In the genomic region with DNA sequence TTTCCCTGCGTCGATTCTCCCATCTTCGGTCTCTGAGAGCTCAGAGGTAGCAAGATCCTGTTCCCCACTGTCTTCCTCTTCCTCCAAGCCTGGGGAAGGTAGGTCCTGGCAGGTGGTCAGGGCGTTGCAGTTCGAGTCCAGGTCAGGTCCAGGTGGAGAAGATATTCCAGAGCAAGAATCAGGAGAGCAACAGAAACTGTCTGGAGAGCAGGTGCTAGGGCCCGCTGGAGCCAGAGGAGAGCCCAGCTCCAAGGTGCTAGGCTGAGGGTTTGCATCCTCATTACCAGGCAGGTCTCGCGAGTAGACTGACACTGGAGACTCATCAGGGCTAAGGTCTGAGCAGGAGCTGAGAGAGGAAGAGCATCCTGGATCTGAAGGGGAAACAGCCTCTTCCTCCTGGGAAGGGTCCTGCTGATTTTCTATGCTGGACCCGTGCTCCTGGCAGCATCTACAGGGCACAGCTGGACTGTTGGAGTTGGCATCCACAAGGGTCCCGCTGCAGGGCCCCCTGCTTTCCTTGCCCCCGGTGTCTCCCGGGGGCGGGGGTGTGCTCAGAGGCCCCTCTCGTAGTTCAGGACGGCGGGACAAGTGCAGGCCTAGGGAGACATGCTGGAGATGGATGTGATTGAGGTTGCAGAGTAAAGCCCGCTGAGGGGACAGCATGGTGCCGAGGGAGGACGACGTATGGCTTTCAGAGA, we compare ENCODE assay signal across 8 mouse cellular contexts. TPM values are rescaled to one million over a fixed set of nuclear protein-coding genes. Genes with fewer than 3 reads are reported as not detected.
DNase-seq lines count a peak whose midpoint lies in the region; ATAC-seq and TF ChIP-seq lines count a peak whose summit lies in the region.

No protein-coding gene starts in this region.

- no peak for TF ChIP-seq POLR2A in kidney, adult 2 months (IDR thresholded peaks at IDR 0.05; ENCODE audit: low read depth, low read length)

- peaks cover 13% of the 10 kb centered on the region for H3K27me3 ChIP-seq in heart, embryonic 16.5 days (ENCODE audit: control insufficient read depth, insufficient read depth, low read length)
- H3K27me3 ChIP-seq in hindbrain, embryonic 11.5 days (ENCODE audit: control insufficient read depth, insufficient read depth, low read length), result peaks cover 24% of the 10 kb centered on the region
- H3K27me3 ChIP-seq in midbrain, embryonic 16.5 days (ENCODE audit: control insufficient read depth, insufficient read depth, low read depth, low read length), result no peaks in the 10 kb centered on the region
- H3K27me3 ChIP-seq in kidney, adult 2 months (replicated peaks; ENCODE audit: control insufficient read depth, insufficient read depth, low read length), result no peaks in the 10 kb centered on the region

- TF ChIP-seq CTCF in kidney, adult 2 months (conservative IDR thresholded peaks at IDR 0.05; ENCODE audit: insufficient read depth, insufficient read length, low read depth, low read length), result no peak

- intact Hi-C loops in heart, postnatal 10 days (cut with DNase I), result loop anchor here (5.0 kb wide), 1 partner anchor 65 kb away; no protein-coding TSS in a partner anchor

- H3K36me3 ChIP-seq in heart, embryonic 16.5 days (ENCODE audit: control insufficient read depth, insufficient read depth), result peaks cover 5% of the 10 kb centered on the region; the same call in 1 of the 2 replicates
- peaks cover 4% of the 10 kb centered on the region; the same call in 1 of the 2 replicates for H3K36me3 ChIP-seq in hindbrain, embryonic 11.5 days (ENCODE audit: control insufficient read depth, insufficient read depth, low read length)
- peaks cover 36% of the 10 kb centered on the region for H3K36me3 ChIP-seq in midbrain, embryonic 16.5 days (ENCODE audit: control insufficient read depth, insufficient read depth, low read length)
- no peaks in the 10 kb centered on the region for H3K36me3 ChIP-seq in kidney, adult 2 months (ENCODE audit: control insufficient read depth, insufficient read depth, low read length)

- no peak for DNase-seq in heart, postnatal 10 days
- peak; percentile 40 to 45 for DNase-seq in cerebellum, adult 18-20 months
- peak; percentile 40 for DNase-seq in hindbrain, embryonic 11.5 days (ENCODE audit: low spot score)
- no peak for DNase-seq in spleen, adult 18-20 months
- DNase-seq in urinary bladder, postnatal 14 days (ENCODE audit: low spot score), result no peak
- no peak for DNase-seq in kidney, adult 2 months

- 13% methylated on average over 20 of the region's 20 CpGs for WGBS in heart, embryonic 16.5 days
- WGBS in hindbrain, embryonic 11.5 days, result 6% methylated on average over 20 of the region's 20 CpGs
- WGBS in midbrain, embryonic 16.5 days, result 7% methylated on average over 20 of the region's 20 CpGs
- WGBS in kidney, adult 2 months, result 40% methylated on average over 20 of the region's 20 CpGs

- ATAC-seq in heart, embryonic 16.5 days (replicated peaks; ENCODE audit: extremely low read depth, insufficient read depth, low FRiP score), result no peak
- no peak for ATAC-seq in hindbrain, embryonic 11.5 days (ENCODE audit: low FRiP score)
- ATAC-seq in midbrain, embryonic 16.5 days, result no peak

- peak overlapping the region; percentile 75 for H3K4me3 ChIP-seq in heart, embryonic 16.5 days (ENCODE audit: low read length)
- peak overlapping the region; percentile 63 for H3K4me3 ChIP-seq in hindbrain, embryonic 11.5 days (ENCODE audit: low read depth, low read length)
- H3K4me3 ChIP-seq in midbrain, embryonic 16.5 days (ENCODE audit: low read depth, low read length), result peak overlapping the region; percentile 82
- H3K4me3 ChIP-seq in kidney, adult 2 months (ENCODE audit: insufficient read depth, low read depth, low read length), result no peak overlapping the region

- H3K4me1 ChIP-seq in heart, embryonic 16.5 days (ENCODE audit: control insufficient read depth, insufficient read depth, low read length), result peaks cover 17% of the 10 kb centered on the region; the same call in 1 of the 2 replicates
- H3K4me1 ChIP-seq in hindbrain, embryonic 11.5 days (replicated peaks; ENCODE audit: control insufficient read depth, insufficient read depth, low read length), result peaks cover 13% of the 10 kb centered on the region
- peaks cover 19% of the 10 kb centered on the region for H3K4me1 ChIP-seq in midbrain, embryonic 16.5 days (ENCODE audit: control insufficient read depth, insufficient read depth, low read length)
- H3K4me1 ChIP-seq in kidney, adult 2 months (ENCODE audit: control insufficient read depth, insufficient read depth, low read length), result peaks cover 4% of the 10 kb centered on the region; the same call in 1 of the 2 replicates

- H3K27ac ChIP-seq in heart, embryonic 16.5 days (ENCODE audit: low read length), result no peak overlapping the region
- peak overlapping the region; percentile 25; the same call in 1 of the 2 replicates for H3K27ac ChIP-seq in hindbrain, embryonic 11.5 days (ENCODE audit: low read depth, low read length)
- H3K27ac ChIP-seq in midbrain, embryonic 16.5 days (ENCODE audit: low read length), result peak overlapping the region; percentile 79
- H3K27ac ChIP-seq in kidney, adult 2 months (ENCODE audit: insufficient read depth, low read depth, low read length), result no peak overlapping the region

- H3K9me3 ChIP-seq in heart, embryonic 16.5 days (replicated peaks; ENCODE audit: control insufficient read depth, low read length), result no peaks in the 10 kb centered on the region
- H3K9me3 ChIP-seq in hindbrain, embryonic 11.5 days (ENCODE audit: control insufficient read depth, low read length), result no peaks in the 10 kb centered on the region
- H3K9me3 ChIP-seq in midbrain, embryonic 16.5 days (replicated peaks; ENCODE audit: control insufficient read depth, low read length, poor library complexity, severe bottlenecking), result no peaks in the 10 kb centered on the region

- peak overlapping the region; percentile 100 for H3K4me2 ChIP-seq in heart, embryonic 16.5 days (ENCODE audit: low read depth, low read length)
- peak overlapping the region; percentile 98 for H3K4me2 ChIP-seq in hindbrain, embryonic 11.5 days (replicated peaks; ENCODE audit: low read depth, low read length)
- H3K4me2 ChIP-seq in midbrain, embryonic 16.5 days (ENCODE audit: low read length), result peak overlapping the region; percentile 97

- H3K9ac ChIP-seq in heart, embryonic 16.5 days (ENCODE audit: low read length), result no peak overlapping the region
- H3K9ac ChIP-seq in hindbrain, embryonic 11.5 days (ENCODE audit: low read depth, low read length), result peak overlapping the region; percentile 73
- H3K9ac ChIP-seq in midbrain, embryonic 16.5 days (ENCODE audit: low read depth, low read length), result peak overlapping the region; percentile 86

RNA-seq across cellular contexts. Expression of a gene that starts 1.2 kb away (rescaled TPM):
- 8.1 and 10.2 TPM in 2 replicates for polyA plus RNA-seq in heart, embryonic 16.5 days (2015; fragmentation: Nextera tagmentation; extraction: Ambion mirVana)
- total RNA-seq in heart, postnatal 10 days (2021), result 10 to 100 TPM; 12.6 to 15.0 TPM
- polyA plus RNA-seq in hindbrain, embryonic 11.5 days (2014; fragmentation: Nextera tagmentation; extraction: Ambion mirVana), result 28.7 and 35.4 TPM in 2 replicates
- 101 and 103 TPM in 2 replicates for polyA plus RNA-seq in midbrain, embryonic 16.5 days (2015; fragmentation: Nextera tagmentation; extraction: Ambion mirVana)
- 33.6 and 34.5 TPM in 2 replicates for polyA plus RNA-seq in kidney, adult 2 months (2012; rRNA removed)

RNA-seq across cellular contexts. Expression of a gene that starts 8.9 kb away (rescaled TPM):
- polyA plus RNA-seq in heart, embryonic 16.5 days (2015; fragmentation: Nextera tagmentation; extraction: Ambion mirVana), result not detected in 2 replicates
- total RNA-seq in heart, postnatal 10 days (2021), result not detected
- 0.08 TPM in 1 of 2 replicates, not detected in the other for polyA plus RNA-seq in hindbrain, embryonic 11.5 days (2014; fragmentation: Nextera tagmentation; extraction: Ambion mirVana)
- polyA plus RNA-seq in midbrain, embryonic 16.5 days (2015; fragmentation: Nextera tagmentation; extraction: Ambion mirVana), result 0.14 TPM in 1 of 2 replicates, not detected in the other
- not detected in 2 replicates for polyA plus RNA-seq in kidney, adult 2 months (2012; rRNA removed)

RNA-seq across cellular contexts. Expression of a gene that starts 9.8 kb away (rescaled TPM):
- polyA plus RNA-seq in heart, embryonic 16.5 days (2015; fragmentation: Nextera tagmentation; extraction: Ambion mirVana), result 103 and 116 TPM in 2 replicates
- 10 to 100 TPM; 26.2 to 28.3 TPM for total RNA-seq in heart, postnatal 10 days (2021)
- polyA plus RNA-seq in hindbrain, embryonic 11.5 days (2014; fragmentation: Nextera tagmentation; extraction: Ambion mirVana), result 390 and 392 TPM in 2 replicates
- polyA plus RNA-seq in midbrain, embryonic 16.5 days (2015; fragmentation: Nextera tagmentation; extraction: Ambion mirVana), result 512 and 577 TPM in 2 replicates
- polyA plus RNA-seq in kidney, adult 2 months (2012; rRNA removed), result 40.3 and 54.9 TPM in 2 replicates

RNA-seq across cellular contexts. Expression of a gene that starts 44.0 kb away (rescaled TPM):
- 0.20 and 0.64 TPM in 2 replicates for polyA plus RNA-seq in heart, embryonic 16.5 days (2015; fragmentation: Nextera tagmentation; extraction: Ambion mirVana)
- not detected for total RNA-seq in heart, postnatal 10 days (2021)
- 1.6 and 2.0 TPM in 2 replicates for polyA plus RNA-seq in hindbrain, embryonic 11.5 days (2014; fragmentation: Nextera tagmentation; extraction: Ambion mirVana)
- polyA plus RNA-seq in midbrain, embryonic 16.5 days (2015; fragmentation: Nextera tagmentation; extraction: Ambion mirVana), result 0.30 TPM in 1 of 2 replicates, not detected in the other
- polyA plus RNA-seq in kidney, adult 2 months (2012; rRNA removed), result 79.3 and 96.0 TPM in 2 replicates

Comparison
In these comparisons a context has a peak if more than half of its experiments do, and no peak if none do; other contexts are left out.
1. H3K27ac ChIP-seq: peak in hindbrain, embryonic 11.5 days (single experiment) and midbrain, embryonic 16.5 days (single experiment); none in heart, embryonic 16.5 days (single experiment) and kidney, adult 2 months (single experiment).
2. DNase-seq: peak in cerebellum, adult 18-20 months (2 of 2) and hindbrain, embryonic 11.5 days (single experiment); none in heart, postnatal 10 days (0 of 2), spleen, adult 18-20 months (0 of 2), urinary bladder, postnatal 14 days (single experiment) and kidney, adult 2 months (single experiment).
3. Peak in every context shown above with its lines, with median percentiles within 50 percentile points of each other: H3K4me2 ChIP-seq.